Comparison of ENCODE assay signal across 8 mouse cellular contexts in genomic region chr5:144257451-144258110, GRCm38 (mm10). TPM values are rescaled to one million over a fixed set of nuclear protein-coding genes. Genes with fewer than 3 reads are reported as not detected.
DNase-seq lines count a peak whose midpoint lies in the region; ATAC-seq and TF ChIP-seq lines count a peak whose summit lies in the region.

No protein-coding gene starts in this region.

- no peaks in the 10 kb centered on the region for H3K27me3 ChIP-seq in thymus, adult 2 months (ENCODE audit: control insufficient read depth, insufficient read depth, low read length)
- no peaks in the 10 kb centered on the region for H3K27me3 ChIP-seq in liver, embryonic 13.5 days

- peak overlapping the region; percentile 98 for H3K4me2 ChIP-seq in liver, embryonic 13.5 days

- no peak overlapping the region for H3K27ac ChIP-seq in thymus, adult 2 months (ENCODE audit: control insufficient read depth, insufficient read depth, low read length)
- H3K27ac ChIP-seq in liver, embryonic 13.5 days = no peak overlapping the region

- TF ChIP-seq CTCF in thymus, adult 2 months (IDR thresholded peaks at IDR 0.05; ENCODE audit: borderline replicate concordance, control insufficient read depth, extremely low read depth, insufficient read depth, low read length, poor library complexity) = no peak

- peak; percentile 64 for DNase-seq in adrenal gland, adult 2 months
- no peak for DNase-seq in adrenal gland, adult 8-10 months
- peak; percentile 32 for DNase-seq in thymus, adult 2 months
- DNase-seq in thymus, postnatal 0 days (ENCODE audit: low spot score) = no peak
- DNase-seq in liver, embryonic 13.5 days = no peak
- DNase-seq in thymus, postnatal 4 days = peak; percentile 53
- DNase-seq in testis, postnatal 14 days (ENCODE audit: low spot score) = no peak
- no peak for DNase-seq in ovary, postnatal 36 days (ENCODE audit: low spot score)

- no peak overlapping the region for H3K4me3 ChIP-seq in thymus, adult 2 months (ENCODE audit: control insufficient read depth, insufficient read depth, low read length)
- peak overlapping the region; percentile 87; the same call in 1 of the 2 replicates for H3K4me3 ChIP-seq in liver, embryonic 13.5 days (replicated peaks)

- no peak for ATAC-seq in liver, embryonic 13.5 days (ENCODE audit: low read depth)

- peaks cover 32% of the 10 kb centered on the region for H3K4me1 ChIP-seq in thymus, adult 2 months (replicated peaks; ENCODE audit: control insufficient read depth, insufficient read depth, low read length)
- peaks cover 49% of the 10 kb centered on the region for H3K4me1 ChIP-seq in liver, embryonic 13.5 days (replicated peaks)

- 91% methylated on average over 3 of the region's 3 CpGs for WGBS in thymus, adult 2 months
- WGBS in liver, embryonic 13.5 days (ENCODE audit: insufficient replicate concordance) = 69% methylated on average over 3 of the region's 3 CpGs

- no peaks in the 10 kb centered on the region for H3K36me3 ChIP-seq in thymus, adult 2 months (ENCODE audit: control insufficient read depth, insufficient read depth, low read length)
- no peaks in the 10 kb centered on the region for H3K36me3 ChIP-seq in liver, embryonic 13.5 days

- H3K9ac ChIP-seq in liver, embryonic 13.5 days = no peak overlapping the region

- no peak for TF ChIP-seq POLR2A in thymus, adult 2 months (IDR thresholded peaks at IDR 0.05; ENCODE audit: control insufficient read depth, extremely low read depth, insufficient read depth, low read length, poor library complexity)

- no peaks in the 10 kb centered on the region for H3K9me3 ChIP-seq in liver, embryonic 13.5 days (replicated peaks)

RNA-seq across cellular contexts. Expression of gene Bri3, which starts 13.3 kb away (rescaled TPM):
- 100 to 1,000 TPM; 127 TPM for total RNA-seq in adrenal gland, adult 2 months (2021)
- polyA plus RNA-seq in adrenal gland, adult 2 months (2012; rRNA removed) = 248 and 377 TPM in 2 replicates
- total RNA-seq in adrenal gland, adult 8-10 months (2022) = 100 to 1,000 TPM; 101 to 135 (median 118) TPM
- polyA plus RNA-seq in thymus, adult 2 months (2012; rRNA removed) = 70.8 and 76.9 TPM in 2 replicates
- polyA plus RNA-seq in thymus, postnatal 0 days (2015; fragmentation: Nextera tagmentation; extraction: Ambion mirVana) = 83.1 and 87.9 TPM in 2 replicates
- 25.1 and 25.4 TPM in 2 replicates for polyA plus RNA-seq in liver, embryonic 13.5 days (2015; fragmentation: Nextera tagmentation; extraction: Ambion mirVana)

RNA-seq across cellular contexts. Expression of gene Tecpr1, which starts 34.2 kb away (rescaled TPM):
- 100 to 1,000 TPM in 1 of 2 experiments, 10 to 100 TPM in 1; 77.8 to 125 TPM for total RNA-seq in adrenal gland, adult 2 months (2021)
- 130 and 135 TPM in 2 replicates for polyA plus RNA-seq in adrenal gland, adult 2 months (2012; rRNA removed)
- total RNA-seq in adrenal gland, adult 8-10 months (2022) = 100 to 1,000 TPM; 113 to 201 (median 148) TPM
- 220 and 240 TPM in 2 replicates for polyA plus RNA-seq in thymus, adult 2 months (2012; rRNA removed)
- polyA plus RNA-seq in thymus, postnatal 0 days (2015; fragmentation: Nextera tagmentation; extraction: Ambion mirVana) = 37.6 and 51.3 TPM in 2 replicates
- polyA plus RNA-seq in liver, embryonic 13.5 days (2015; fragmentation: Nextera tagmentation; extraction: Ambion mirVana) = 2.8 and 3.2 TPM in 2 replicates

Comparison
In these comparisons a context has a peak if more than half of its experiments do, and no peak if none do; other contexts are left out.
1. DNase-seq: peak in adrenal gland, adult 2 months (single experiment), thymus, adult 2 months (single experiment) and thymus, postnatal 4 days (single experiment); none in adrenal gland, adult 8-10 months (single experiment), thymus, postnatal 0 days (single experiment), liver, embryonic 13.5 days (single experiment), testis, postnatal 14 days (single experiment) and ovary, postnatal 36 days (single experiment).